Mouse (Mus musculus): Measurements from ENCODE around the gene Angptl2.

The Angptl2 gene

GRCm38 (mm10) chr2:33228551-33228950 is 12.7 kb downstream of the Angptl2 start:
- DNase-seq (ENCODE audit: low read depth, low spot score), result no peak

GRCm38 (mm10) chr2:33230701-33231100 is 14.8 kb downstream of the Angptl2 start:
- no peak for DNase-seq (ENCODE audit: low read depth, low spot score)

- DNase-seq (ENCODE audit: low read depth, low spot score), result no peak
These were observed 15.9 kb downstream of the Angptl2 start for GRCm38 (mm10) chr2:33231788-33232187.

GRCm38 (mm10) chr2:33232782-33233570 is 17.1 kb downstream of the Angptl2 start:
- no peak for DNase-seq (ENCODE audit: low read depth, low spot score)

- no peak for DNase-seq (ENCODE audit: low read depth, low spot score)
These were observed 18.0 kb downstream of the Angptl2 start for GRCm38 (mm10) chr2:33233856-33234255.

- no peak for DNase-seq (ENCODE audit: low read depth, low spot score)
These were observed 19.0 kb downstream of the Angptl2 start for GRCm38 (mm10) chr2:33234848-33235247.

GRCm38 (mm10) chr2:33237581-33237980 is 21.7 kb downstream of the Angptl2 start:
- no peak for DNase-seq (ENCODE audit: low read depth, low spot score)

GRCm38 (mm10) chr2:33244880-33245279 is 29.0 kb downstream of the Angptl2 start:
- no peak for DNase-seq (ENCODE audit: low read depth, low spot score)

- no peak for DNase-seq (ENCODE audit: low read depth, low spot score)
These were observed 29.5 kb downstream of the Angptl2 start for GRCm38 (mm10) chr2:33245350-33245749.

GRCm38 (mm10) chr2:33246841-33247240 is 31.0 kb downstream of the Angptl2 start:
- no peak for DNase-seq (ENCODE audit: low read depth, low spot score)

- no peak for DNase-seq (ENCODE audit: low read depth, low spot score)
These were observed 32.7 kb downstream of the Angptl2 start for GRCm38 (mm10) chr2:33248549-33248948.

- no peak for DNase-seq (ENCODE audit: low read depth, low spot score)
These were observed 34.2 kb downstream of the Angptl2 start for GRCm38 (mm10) chr2:33249922-33250633.

GRCm38 (mm10) chr2:33252751-33253150 is 36.9 kb downstream of the Angptl2 start:
- no peak for DNase-seq (ENCODE audit: low read depth, low spot score)

GRCm38 (mm10) chr2:33253572-33254190 is 37.8 kb downstream of the Angptl2 start:
- no peak for DNase-seq (ENCODE audit: low read depth, low spot score)

GRCm38 (mm10) chr2:33254318-33254985 is 38.6 kb downstream of the Angptl2 start:
- DNase-seq (ENCODE audit: low read depth, low spot score), result no peak

GRCm38 (mm10) chr2:33256769-33257537 is 41.1 kb downstream of the Angptl2 start:
- DNase-seq (ENCODE audit: low read depth, low spot score), result no peak

GRCm38 (mm10) chr2:33260772-33261171 is 44.9 kb downstream of the Angptl2 start:
- DNase-seq (ENCODE audit: low read depth, low spot score), result no peak

GRCm38 (mm10) chr2:33261475-33261874 is 45.6 kb downstream of the Angptl2 start:
- DNase-seq (ENCODE audit: low read depth, low spot score), result no peak

- DNase-seq (ENCODE audit: low read depth, low spot score), result no peak
These were observed 49.9 kb downstream of the Angptl2 start for GRCm38 (mm10) chr2:33265793-33266192.

GRCm38 (mm10) chr2:33267075-33267474 is 51.2 kb downstream of the Angptl2 start:
- DNase-seq (ENCODE audit: low read depth, low spot score), result no peak

All from CD4-positive, CD25-positive, alpha-beta regulatory T cell, adult 2 months (primary cell).